Mouse (Mus musculus) bone marrow macrophage, adult 2 months (primary cell): ENCODE data around the gene Fam49a. TPM values are rescaled to one million over a fixed set of nuclear protein-coding genes. Genes with fewer than 3 reads are reported as not detected.
"Not testable (repeated sequence)": the region's sequence is repeated elsewhere in the genome, so short reads cannot be mapped to it uniquely, and the experiment has no call there.

Experiments
- H3K27ac ChIP-seq: 2 replicates; pipeline ENCODE4 v1.5.1; 2012; ENCODE audit warnings: low read depth, low read length; ENCODE audit not compliant: insufficient read depth
- H3K4me1 ChIP-seq: 2 replicates; pipeline ENCODE4 v1.6.1; 2012; ENCODE audit warnings: low read length; ENCODE audit not compliant: control insufficient read depth, insufficient read depth
- H3K4me3 ChIP-seq: 2 replicates; pipeline ENCODE4 v1.5.1; 2012; ENCODE audit warnings: mild to moderate bottlenecking, low read length, moderate library complexity; ENCODE audit not compliant: insufficient read depth
- CTCF ChIP-seq: IDR thresholded peaks from 2 replicates; pipeline ENCODE4 v1.5.1; 2012; ENCODE audit warnings: low read depth, mild to moderate bottlenecking, low read length, moderate library complexity
- POLR2A ChIP-seq: IDR thresholded peaks from 2 replicates; pipeline ENCODE4 v1.6.1; 2012; ENCODE audit warnings: mild to moderate bottlenecking, low read depth, low read length, borderline replicate concordance
- polyA plus RNA-seq: library from polyadenylated mRNA; stranded (reverse); fragments of >200 nt; gene quantifications from 2 replicates; pipeline ENCODE4 v1.2.4, GENCODE M21; 2012; ENCODE audit not compliant: missing spikeins, insufficient read depth, insufficient read length

The Fam49a gene
- polyA plus RNA-seq, 1 experiment: 82.8 TPM

- Histone ChIP-seq H3K4me1 (peaks cover 32% of the 10 kb centered on the region), H3K27ac (peak overlapping the region; percentile 45), H3K4me3 (no peak overlapping the region)
- TF ChIP-seq POLR2A (no peak), CTCF (no peak)
These were observed 59.2 kb downstream of the Fam49a start for GRCm38 (mm10) chr12:12321111-12321510.

- peaks cover 25% of the 10 kb centered on the region for H3K4me1 ChIP-seq
- H3K4me3 ChIP-seq: no peak overlapping the region
- no peak for TF ChIP-seq CTCF
- TF ChIP-seq POLR2A: no peak
- H3K27ac ChIP-seq: no peak overlapping the region
These were observed 61.1 kb downstream of the Fam49a start for GRCm38 (mm10) chr12:12323084-12323483.

GRCm38 (mm10) chr12:12323616-12324223, 61.8 kb downstream of the Fam49a start:
- Histone ChIP-seq H3K4me1 (peaks cover 25% of the 10 kb centered on the region), H3K27ac (no peak overlapping the region), H3K4me3 (no peak overlapping the region)
- no peak for TF ChIP-seq POLR2A
- peak; percentile 99 for TF ChIP-seq CTCF

GRCm38 (mm10) chr12:12324266-12324665, 62.3 kb downstream of the Fam49a start:
- H3K27ac ChIP-seq: not testable (repeated sequence)

GRCm38 (mm10) chr12:12333526-12334310, 71.8 kb downstream of the Fam49a start:
- no peak for TF ChIP-seq CTCF
- no peak for TF ChIP-seq POLR2A
- H3K27ac ChIP-seq: no peak overlapping the region
- peaks cover 6% of the 10 kb centered on the region; the same call in 1 of the 2 replicates for H3K4me1 ChIP-seq
- H3K4me3 ChIP-seq: no peak overlapping the region

More at GRCm38 (mm10) chr12:12324266-12324665, 62.3 kb downstream of the Fam49a start:
- H3K4me3 ChIP-seq: not testable (repeated sequence)
- H3K4me1 ChIP-seq: peaks cover 22% of the 10 kb centered on the region

GRCm38 (mm10) chr12:12334486-12334885, 72.5 kb downstream of the Fam49a start:
- H3K4me1 ChIP-seq: peaks cover 4% of the 10 kb centered on the region; the same call in 1 of the 2 replicates
- no peak overlapping the region for H3K27ac ChIP-seq
- TF ChIP-seq CTCF (no peak), POLR2A (no peak)
- no peak overlapping the region for H3K4me3 ChIP-seq

GRCm38 (mm10) chr12:12335566-12335965, 73.6 kb downstream of the Fam49a start:
- Histone ChIP-seq H3K4me3 (no peak overlapping the region), H3K27ac (no peak overlapping the region), H3K4me1 (no peaks in the 10 kb centered on the region)
- TF ChIP-seq POLR2A: no peak
- no peak for TF ChIP-seq CTCF

- H3K4me1 ChIP-seq: no peaks in the 10 kb centered on the region
- no peak overlapping the region for H3K4me3 ChIP-seq
- TF ChIP-seq CTCF (no peak), POLR2A (no peak)
- H3K27ac ChIP-seq: no peak overlapping the region
These were observed 75.4 kb downstream of the Fam49a start for GRCm38 (mm10) chr12:12337378-12337777.

- TF ChIP-seq CTCF: no peak
- no peak for TF ChIP-seq POLR2A
- no peaks in the 10 kb centered on the region for H3K4me1 ChIP-seq
- no peak overlapping the region for H3K27ac ChIP-seq
- no peak overlapping the region for H3K4me3 ChIP-seq
These were observed 81.4 kb downstream of the Fam49a start for GRCm38 (mm10) chr12:12343320-12343719.

GRCm38 (mm10) chr12:12348625-12349024, 86.7 kb downstream of the Fam49a start:
- Histone ChIP-seq H3K4me3 (no peak overlapping the region), H3K4me1 (no peaks in the 10 kb centered on the region), H3K27ac (no peak overlapping the region)
- no peak for TF ChIP-seq POLR2A
- TF ChIP-seq CTCF: no peak
